Mouse (Mus musculus) stomach, postnatal 0 days (tissue): ENCODE results near the gene Tekt5.

ENCODE experiments used
- CTCF ChIP-seq: IDR thresholded peaks from 2 replicates; pipeline ENCODE4 v1.5.1; 2016; ENCODE audit warnings: antibody characterized with exemption, low read depth, mild to moderate bottlenecking, moderate library complexity
- EP300 ChIP-seq: optimal IDR thresholded peaks from 2 replicates; pipeline ENCODE3; 2016; ENCODE audit warnings: antibody characterized with exemption

- TF ChIP-seq CTCF (no peak), EP300 (no peak)
Observed at GRCm38 (mm10) chr16:10349436-10349835, 45.9 kb downstream of the Tekt5 start.
